Mouse (Mus musculus): ENCODE measurements around the gene Trp53bp2.

The Trp53bp2 gene

GRCm38 (mm10) chr1:182432059-182432458 lies 23.1 kb downstream of the Trp53bp2 start:
- TF ChIP-seq GATA4 (IDR thresholded peaks at IDR 0.05; ENCODE audit: insufficient replicate concordance, low read length) = no peak

DNA sequence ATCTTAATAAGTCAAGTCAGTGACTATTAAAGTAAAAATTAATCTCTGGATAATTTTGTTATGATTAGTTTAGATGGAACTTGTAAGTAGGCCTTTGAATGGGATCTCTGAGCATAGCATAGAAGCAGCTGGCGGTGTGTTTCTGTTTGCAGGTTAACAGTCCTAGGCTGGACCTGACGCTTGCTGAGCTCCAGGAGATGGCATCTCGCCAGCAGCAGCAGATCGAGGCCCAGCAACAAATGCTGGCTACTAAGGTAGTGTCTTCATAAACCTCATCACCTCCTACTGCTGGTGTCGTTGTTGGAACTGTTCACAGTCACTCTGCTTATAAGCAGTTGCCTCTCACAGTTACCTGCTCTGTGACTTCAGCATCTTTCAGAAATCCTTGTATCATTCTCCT lies 27.8 kb downstream of the Trp53bp2 start:
- TF ChIP-seq GATA4 (IDR thresholded peaks at IDR 0.05; ENCODE audit: insufficient replicate concordance, low read length) = no peak

GRCm38 (mm10) chr1:182439546-182440222 lies 30.7 kb downstream of the Trp53bp2 start:
- TF ChIP-seq GATA4 (IDR thresholded peaks at IDR 0.05; ENCODE audit: insufficient replicate concordance, low read length) = no peak

GRCm38 (mm10) chr1:182441791-182442473 lies 33.0 kb downstream of the Trp53bp2 start:
- no peak for TF ChIP-seq GATA4 (IDR thresholded peaks at IDR 0.05; ENCODE audit: insufficient replicate concordance, low read length)

DNA sequence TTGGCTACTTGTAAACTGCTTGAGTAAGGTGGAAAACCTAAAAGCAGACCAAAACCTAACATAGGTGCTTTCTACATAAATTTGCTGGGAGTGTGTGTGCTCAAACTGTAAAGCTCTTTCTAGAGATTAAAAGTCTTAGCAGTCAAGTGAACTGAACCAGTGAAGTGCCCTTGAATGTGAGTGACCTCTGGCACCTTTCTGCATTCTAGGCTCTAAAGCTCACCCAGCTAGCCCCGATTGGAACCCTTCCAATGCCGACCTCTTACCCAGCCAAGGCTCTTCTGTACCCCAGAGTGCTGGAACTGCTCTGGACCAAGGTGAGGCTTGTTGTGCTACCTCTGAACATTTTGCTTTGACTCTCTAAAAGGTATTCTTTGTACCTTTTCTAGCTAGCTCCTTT lies 35.1 kb downstream of the Trp53bp2 start:
- no peak for TF ChIP-seq GATA4 (IDR thresholded peaks at IDR 0.05; ENCODE audit: insufficient replicate concordance, low read length)

- no peak for TF ChIP-seq GATA4 (IDR thresholded peaks at IDR 0.05; ENCODE audit: insufficient replicate concordance, low read length)
Observed at GRCm38 (mm10) chr1:182448276-182449035, 39.5 kb downstream of the Trp53bp2 start.

- TF ChIP-seq GATA4 (IDR thresholded peaks at IDR 0.05; ENCODE audit: insufficient replicate concordance, low read length) = no peak
Observed at GRCm38 (mm10) chr1:182452473-182452872, 43.5 kb downstream of the Trp53bp2 start.

DNA sequence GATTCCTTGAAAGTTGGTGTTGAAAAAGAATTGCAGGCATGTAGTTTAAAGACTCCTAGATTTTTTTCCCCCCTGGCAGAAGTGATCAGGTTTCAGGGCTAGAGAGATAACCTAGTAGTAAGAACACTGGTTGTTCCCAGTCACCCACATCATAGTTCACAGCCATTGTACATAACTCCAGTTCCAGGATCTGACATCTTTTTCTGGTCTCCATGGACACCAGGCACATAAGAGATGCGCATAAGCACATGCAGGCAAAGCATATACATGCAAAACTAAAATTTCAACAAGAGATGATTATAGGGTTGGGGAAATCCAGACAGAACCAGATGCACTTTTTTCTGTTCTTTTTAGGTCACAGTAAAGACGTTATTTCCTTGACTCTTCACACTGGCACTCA lies 46.1 kb downstream of the Trp53bp2 start:
- TF ChIP-seq GATA4 (IDR thresholded peaks at IDR 0.05; ENCODE audit: insufficient replicate concordance, low read length) = no peak

GRCm38 (mm10) chr1:182458556-182458955 lies 49.6 kb downstream of the Trp53bp2 start:
- TF ChIP-seq GATA4 (IDR thresholded peaks at IDR 0.05; ENCODE audit: insufficient replicate concordance, low read length) = no peak

GRCm38 (mm10) chr1:182459436-182459835 lies 50.5 kb downstream of the Trp53bp2 start:
- no peak for TF ChIP-seq GATA4 (IDR thresholded peaks at IDR 0.05; ENCODE audit: insufficient replicate concordance, low read length)

DNA sequence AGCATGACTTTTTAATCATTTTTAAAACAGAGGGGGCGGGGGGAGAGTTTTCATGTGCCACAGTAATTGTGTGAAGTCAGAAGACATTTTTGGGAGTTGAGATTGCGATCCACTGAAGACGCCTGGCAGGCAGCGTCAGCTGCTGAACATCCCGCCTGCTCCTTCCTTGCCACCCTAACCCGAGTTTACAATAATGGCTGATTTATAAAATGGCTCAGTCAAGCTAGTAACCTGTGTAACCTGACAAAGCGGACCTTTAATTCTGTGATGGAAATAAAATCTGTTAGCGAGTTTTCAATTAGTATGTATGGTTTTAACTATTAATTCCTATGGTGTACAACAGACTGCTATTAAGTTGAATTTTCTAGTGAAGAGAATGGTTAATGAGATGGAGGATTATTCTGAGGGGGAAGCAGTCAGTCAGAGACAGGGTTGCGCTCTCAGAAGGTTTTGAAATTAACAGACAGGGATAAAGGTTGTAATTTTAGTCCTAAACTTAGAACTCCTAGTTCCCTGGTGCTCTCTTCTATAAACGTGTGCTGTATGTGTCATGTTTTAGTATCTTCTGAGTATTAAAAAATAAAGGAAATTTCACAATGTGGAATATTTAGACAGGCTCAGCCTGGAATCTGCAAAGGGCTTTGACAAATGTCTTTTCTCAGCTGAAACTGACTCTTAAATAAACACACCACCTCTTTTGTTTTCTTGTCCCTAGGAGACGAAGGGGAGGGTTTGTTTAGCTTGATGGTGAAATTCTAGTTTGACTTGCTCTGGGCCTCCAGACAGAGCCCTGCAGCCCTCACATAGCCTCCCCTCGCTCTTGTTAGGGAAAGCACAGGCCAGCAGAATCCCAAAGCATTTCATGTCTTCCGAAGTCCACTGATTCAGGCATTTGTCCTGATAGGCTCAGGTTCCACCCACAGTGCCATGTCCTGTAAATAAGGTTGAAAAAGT lies 51.6 kb downstream of the Trp53bp2 start:
- no peak for TF ChIP-seq GATA4 (IDR thresholded peaks at IDR 0.05; ENCODE audit: insufficient replicate concordance, low read length)

GRCm38 (mm10) chr1:182461261-182461660 lies 52.3 kb downstream of the Trp53bp2 start:
- TF ChIP-seq GATA4 (IDR thresholded peaks at IDR 0.05; ENCODE audit: insufficient replicate concordance, low read length) = no peak

- TF ChIP-seq GATA4 (IDR thresholded peaks at IDR 0.05; ENCODE audit: insufficient replicate concordance, low read length) = no peak
Observed at GRCm38 (mm10) chr1:182461813-182462212, 52.8 kb downstream of the Trp53bp2 start.

DNA sequence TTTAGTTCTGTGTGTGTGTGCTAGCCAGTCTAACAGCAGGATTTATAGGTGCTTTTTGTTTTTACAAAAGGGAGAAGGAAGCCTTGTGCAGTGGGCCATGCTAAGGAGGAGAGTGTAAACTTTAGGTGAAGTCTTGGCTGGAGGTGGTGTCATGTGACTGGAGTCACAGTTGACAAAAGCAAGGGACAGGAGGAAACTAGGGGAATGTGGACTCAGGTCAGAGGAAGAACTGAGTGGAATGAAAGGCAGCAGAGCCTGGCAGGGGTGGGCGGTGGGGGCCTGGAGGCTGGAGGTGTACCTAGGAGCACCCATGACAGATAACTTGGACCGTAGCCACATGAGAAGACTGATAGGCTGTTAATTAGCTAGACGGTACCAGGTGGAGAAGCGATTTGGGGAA lies 56.3 kb downstream of the Trp53bp2 start:
- no peak for TF ChIP-seq GATA4 (IDR thresholded peaks at IDR 0.05; ENCODE audit: insufficient replicate concordance, low read length)

- no peak for TF ChIP-seq GATA4 (IDR thresholded peaks at IDR 0.05; ENCODE audit: insufficient replicate concordance, low read length)
Observed at GRCm38 (mm10) chr1:182465978-182466377, 57.0 kb downstream of the Trp53bp2 start.

Data from liver, adult (tissue).